Mouse (Mus musculus) embryonic facial prominence, embryonic 14.5 days (tissue): ENCODE data around the gene Calb2. TPM values are rescaled to one million over a fixed set of nuclear protein-coding genes. Genes with fewer than 3 reads are reported as not detected.
A peak's percentile ranks its signal among the peaks of the same experiment; 100 is the strongest.

Source experiments
- ATAC-seq: fragments of 200-750 bp; cut with Nextera tagmentation; 2 replicates; pipeline ENCODE4 v1.8.0; 2017; ENCODE audit warnings: low read depth, moderate number of reproducible peaks, moderate TSS enrichment
- DNase-seq: peaks from one replicate; pipeline ENCODE4 v3.0.0-alpha.2; 2015; ENCODE audit warnings: low spot score
- H3K27ac ChIP-seq: fragments of 300-500 bp; sonication (generic); replicated peaks from 2 replicates; pipeline ENCODE4 v1.5.1; 2014; ENCODE audit warnings: low read depth, mild to moderate bottlenecking, low read length, moderate library complexity
- H3K27me3 ChIP-seq: fragments of 300-500 bp; sonication (generic); replicated peaks from 2 replicates; pipeline ENCODE4 v1.6.1; 2014; ENCODE audit warnings: low read length; ENCODE audit not compliant: control insufficient read depth, insufficient read depth
- H3K36me3 ChIP-seq: fragments of 300-500 bp; sonication (generic); 2 replicates; pipeline ENCODE4 v1.6.1; 2014; ENCODE audit warnings: low read length, mixed read lengths; ENCODE audit not compliant: control insufficient read depth, insufficient read depth
- H3K4me1 ChIP-seq: fragments of 300-500 bp; sonication (generic); 2 replicates; pipeline ENCODE4 v1.6.1; 2014; ENCODE audit warnings: antibody characterized with exemption, low read length; ENCODE audit not compliant: control insufficient read depth, insufficient read depth
- H3K4me2 ChIP-seq: fragments of 300-500 bp; sonication (generic); 2 replicates; pipeline ENCODE4 v1.6.1; 2014; ENCODE audit warnings: low read depth, mild to moderate bottlenecking, low read length, moderate library complexity, mixed read lengths
- H3K4me3 ChIP-seq: fragments of 300-500 bp; sonication (generic); 2 replicates; pipeline ENCODE4 v1.5.1; 2014; ENCODE audit warnings: low read depth, mild to moderate bottlenecking, low read length
- H3K9ac ChIP-seq: fragments of 300-500 bp; sonication (generic); 2 replicates; pipeline ENCODE4 v1.6.1; 2014; ENCODE audit warnings: low read depth, mild to moderate bottlenecking, low read length, moderate library complexity, mixed read lengths
- H3K9me3 ChIP-seq: fragments of 300-500 bp; sonication (generic); 2 replicates; pipeline ENCODE4 v1.6.1; 2016; ENCODE audit warnings: low read length; ENCODE audit not compliant: control insufficient read depth
- WGBS: fragments of 180-500 bp; shearing (Covaris S2); extraction: QIAGEN DNeasy Blood & Tissue Kit; methylation state at CpG from one replicate; pipeline ENCODE4 v1.1.7; 2014; 5-methylcytosine and 5-hydroxymethylcytosine counted together
- polyA plus RNA-seq: library from polyadenylated mRNA; unstranded; fragments of >200 nt; fragmentation: Nextera tagmentation; extraction: Ambion mirVana; gene quantifications from 2 replicates; pipeline ENCODE4 v1.2.1, GENCODE M21; 2014

The Calb2 gene
- polyA plus RNA-seq, 1 experiment from 2014 or later, result 17.5 TPM

DNA sequence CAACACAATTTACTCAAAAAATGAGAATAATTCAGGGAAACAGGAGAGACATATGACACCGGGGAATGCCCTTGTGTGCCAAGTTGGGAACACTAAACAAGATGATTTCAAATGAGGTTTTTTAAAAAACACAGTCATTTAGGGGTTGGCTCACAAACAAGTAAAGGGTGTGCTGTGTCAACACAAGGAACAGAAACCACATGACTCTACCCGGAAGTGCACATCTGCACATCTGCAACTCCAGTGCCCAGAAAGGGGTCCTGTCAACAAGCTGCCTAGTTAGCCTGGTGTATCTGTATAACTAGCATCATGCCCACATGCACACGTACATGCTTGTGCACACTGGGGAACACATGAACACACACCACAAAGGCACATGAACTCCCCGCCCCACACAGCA is 17.5 kb upstream of the Calb2 start:
- 63% methylated on average over 4 of the region's 4 CpGs for WGBS
- DNase-seq, result no peak
- no peaks in the 10 kb centered on the region for H3K9me3 ChIP-seq
- no peaks in the 10 kb centered on the region for H3K36me3 ChIP-seq
- H3K4me2 ChIP-seq, result no peak overlapping the region
- H3K4me1 ChIP-seq, result no peaks in the 10 kb centered on the region
- H3K27ac ChIP-seq, result no peak overlapping the region
- ATAC-seq, result no peak
- H3K4me3 ChIP-seq, result no peak overlapping the region
- no peak overlapping the region for H3K9ac ChIP-seq
- H3K27me3 ChIP-seq, result peaks cover 3% of the 10 kb centered on the region; the same call in 1 of the 2 replicates

- H3K9me3 ChIP-seq, result no peaks in the 10 kb centered on the region
- ATAC-seq (no peak), DNase-seq (no peak)
- WGBS, result 23% methylated on average over 11 of the region's 11 CpGs
- no peak overlapping the region for H3K4me2 ChIP-seq
- H3K9ac ChIP-seq, result no peak overlapping the region
- H3K4me1 ChIP-seq, result no peaks in the 10 kb centered on the region
- H3K36me3 ChIP-seq, result no peaks in the 10 kb centered on the region
- H3K27me3 ChIP-seq, result peaks cover 3% of the 10 kb centered on the region; the same call in 1 of the 2 replicates
- no peak overlapping the region for H3K27ac ChIP-seq
- H3K4me3 ChIP-seq, result no peak overlapping the region
These were observed 15.7 kb upstream of the Calb2 start for GRCm38 (mm10) chr8:110183748-110184147.

DNA sequence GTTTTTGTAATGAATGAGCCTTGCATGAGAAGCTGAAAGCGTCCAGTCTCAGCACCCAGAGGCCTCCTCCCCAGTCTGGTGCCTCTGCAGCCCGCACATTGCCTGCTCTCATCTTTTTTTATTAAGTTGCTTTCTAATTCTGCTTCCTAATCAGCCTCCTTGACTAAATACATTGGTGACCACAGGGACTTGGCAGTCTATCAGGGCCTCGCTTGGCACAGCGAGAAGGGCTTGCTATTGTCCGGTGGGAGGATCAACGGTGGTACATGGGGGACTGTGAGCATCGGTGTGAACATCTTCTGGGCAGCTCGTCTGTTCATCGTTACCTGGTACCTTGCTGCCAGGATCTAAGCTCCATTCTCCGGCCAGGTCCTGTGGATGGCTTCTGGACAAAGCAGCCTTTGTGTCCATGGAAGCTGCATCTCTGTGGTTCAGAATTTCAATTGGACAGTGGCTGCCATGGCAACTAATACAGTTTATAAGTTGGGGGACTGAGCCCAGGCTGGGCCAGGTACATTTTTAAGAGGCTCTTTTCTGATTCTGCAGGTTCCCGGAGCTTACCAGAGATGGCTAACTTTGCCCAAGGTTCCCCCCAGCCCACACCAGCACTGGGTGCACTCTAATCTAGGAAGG is 14.8 kb upstream of the Calb2 start:
- 70% methylated on average over 10 of the region's 11 CpGs for WGBS
- peaks cover under 1% of the 10 kb centered on the region; the same call in 1 of the 2 replicates for H3K4me1 ChIP-seq
- no peak overlapping the region for H3K4me2 ChIP-seq

GRCm38 (mm10) chr8:110177359-110178155 is 9.5 kb upstream of the Calb2 start:
- DNase-seq (peak; percentile 54), ATAC-seq (peak; percentile 33; the same call in 1 of the 2 replicates)
- Histone ChIP-seq H3K9me3 (no peaks in the 10 kb centered on the region), H3K4me3 (no peak overlapping the region), H3K36me3 (no peaks in the 10 kb centered on the region), H3K4me1 (peaks cover 9% of the 10 kb centered on the region), H3K9ac (no peak overlapping the region), H3K4me2 (peak overlapping the region; percentile 29), H3K27ac (no peak overlapping the region), H3K27me3 (no peaks in the 10 kb centered on the region)
- WGBS, result 31% methylated on average over 17 of the region's 22 CpGs

More for the DNA sequence above, 14.8 kb upstream of the Calb2 start:
- Histone ChIP-seq H3K27me3 (peaks cover 3% of the 10 kb centered on the region; the same call in 1 of the 2 replicates), H3K4me3 (no peak overlapping the region), H3K9ac (no peak overlapping the region), H3K27ac (no peak overlapping the region), H3K36me3 (no peaks in the 10 kb centered on the region), H3K9me3 (no peaks in the 10 kb centered on the region)
- ATAC-seq, result no peak
- DNase-seq, result no peak

GRCm38 (mm10) chr8:110174826-110175225 is 6.8 kb upstream of the Calb2 start:
- H3K36me3 ChIP-seq, result no peaks in the 10 kb centered on the region
- WGBS, result 82% methylated on average over 4 of the region's 4 CpGs
- ATAC-seq, result no peak

DNA sequence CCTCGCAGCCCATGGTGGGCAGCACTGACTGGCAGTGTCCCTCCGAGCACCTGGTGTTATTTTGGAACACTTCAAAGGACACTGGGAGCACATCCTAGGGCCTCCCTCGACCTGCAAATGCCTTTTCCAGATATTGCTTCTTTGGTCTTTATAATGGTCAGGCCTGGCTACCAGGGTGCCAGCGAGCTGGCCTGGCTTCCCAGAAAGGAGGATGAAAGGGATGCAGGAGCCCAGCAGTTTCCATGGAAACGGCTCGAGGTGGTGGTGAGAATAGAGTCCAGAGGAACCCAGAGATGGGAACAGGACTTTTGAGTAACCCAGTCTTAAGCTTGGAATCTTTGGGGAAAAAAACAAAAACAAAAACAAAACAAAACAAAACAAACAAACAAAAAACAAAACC is 4.2 kb upstream of the Calb2 start:
- H3K4me1 ChIP-seq, result peaks cover under 1% of the 10 kb centered on the region
- H3K36me3 ChIP-seq, result no peaks in the 10 kb centered on the region
- H3K4me3 ChIP-seq, result no peak overlapping the region
- no peak overlapping the region for H3K9ac ChIP-seq
- no peak overlapping the region for H3K27ac ChIP-seq
- no peak for ATAC-seq
- no peaks in the 10 kb centered on the region for H3K9me3 ChIP-seq
- DNase-seq, result no peak
- WGBS, result 66% methylated on average over 6 of the region's 6 CpGs
- H3K4me2 ChIP-seq, result no peak overlapping the region
- H3K27me3 ChIP-seq, result peaks cover 31% of the 10 kb centered on the region

More at GRCm38 (mm10) chr8:110174826-110175225, 6.8 kb upstream of the Calb2 start:
- H3K4me3 ChIP-seq, result no peak overlapping the region
- no peak overlapping the region for H3K9ac ChIP-seq
- no peaks in the 10 kb centered on the region for H3K9me3 ChIP-seq
- H3K27me3 ChIP-seq, result peaks cover 4% of the 10 kb centered on the region; the same call in 1 of the 2 replicates
- no peak overlapping the region for H3K4me2 ChIP-seq
- DNase-seq, result no peak
- H3K4me1 ChIP-seq, result peaks cover 9% of the 10 kb centered on the region
- H3K27ac ChIP-seq, result no peak overlapping the region

- H3K4me1 ChIP-seq, result no peaks in the 10 kb centered on the region
- ATAC-seq (no peak), DNase-seq (no peak)
- H3K4me2 ChIP-seq, result no peak overlapping the region
- WGBS, result 64% methylated on average over 8 of the region's 8 CpGs
- H3K9me3 ChIP-seq, result no peaks in the 10 kb centered on the region
- no peak overlapping the region for H3K27ac ChIP-seq
- H3K4me3 ChIP-seq, result no peak overlapping the region
- H3K9ac ChIP-seq, result no peak overlapping the region
- H3K36me3 ChIP-seq, result no peaks in the 10 kb centered on the region
- H3K27me3 ChIP-seq, result peaks cover 36% of the 10 kb centered on the region
These were observed 1.7 kb downstream of the Calb2 start for GRCm38 (mm10) chr8:110166270-110166669.

DNA sequence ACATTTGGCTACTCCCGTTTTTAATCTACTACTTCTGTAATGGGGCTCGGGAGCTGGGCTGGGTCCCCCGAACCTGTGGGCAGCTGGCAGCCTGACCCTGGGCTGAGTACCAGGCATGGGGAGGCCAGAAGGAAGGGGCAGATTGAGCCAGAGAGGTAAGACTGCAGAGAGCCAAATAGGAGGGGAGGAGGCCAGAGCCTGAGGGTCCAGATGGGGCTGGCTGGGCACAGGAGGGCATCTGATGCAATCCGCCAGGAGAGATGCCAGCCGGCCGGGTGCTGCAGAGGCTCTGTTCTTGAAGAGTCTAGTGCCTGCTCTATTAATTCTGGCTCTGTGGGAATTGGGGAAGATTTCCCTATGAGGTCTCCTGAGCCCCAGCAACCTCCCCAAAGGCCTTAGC is 6.0 kb downstream of the Calb2 start:
- Histone ChIP-seq H3K36me3 (no peaks in the 10 kb centered on the region), H3K4me2 (no peak overlapping the region), H3K9me3 (no peaks in the 10 kb centered on the region), H3K4me1 (no peaks in the 10 kb centered on the region), H3K27ac (no peak overlapping the region), H3K9ac (no peak overlapping the region), H3K27me3 (peaks cover 4% of the 10 kb centered on the region; the same call in 1 of the 2 replicates), H3K4me3 (no peak overlapping the region)
- DNase-seq, result no peak
- ATAC-seq, result 0 out of 2 replicates have a peak, but pooled peaks have one; percentile 58
- WGBS, result 63% methylated on average over 6 of the region's 6 CpGs
